Mouse (Mus musculus): ENCODE results near the gene Ncan. TPM values are rescaled to one million over a fixed set of nuclear protein-coding genes. Genes with fewer than 3 reads are reported as not detected.

The Ncan gene
- polyA plus RNA-seq (2021; fragmentation: Nextera tagmentation), result 109 and 132 TPM in 2 replicates
- long read RNA-seq, experiment 1, full-length matches to known transcripts, result 7 of 32 reads
- long read RNA-seq, experiment 1, partial matches to known transcripts, result 8 of 32 reads
- long read RNA-seq, experiment 1, other reads (novel, unspliced or antisense), result 17 of 32 reads
- long read RNA-seq, experiment 2, full-length matches to known transcripts, result 1 of 252 reads
- long read RNA-seq, experiment 2, partial matches to known transcripts, result 6 of 252 reads
- long read RNA-seq, experiment 2, other reads (novel, unspliced or antisense), result 245 of 252 reads

DNA sequence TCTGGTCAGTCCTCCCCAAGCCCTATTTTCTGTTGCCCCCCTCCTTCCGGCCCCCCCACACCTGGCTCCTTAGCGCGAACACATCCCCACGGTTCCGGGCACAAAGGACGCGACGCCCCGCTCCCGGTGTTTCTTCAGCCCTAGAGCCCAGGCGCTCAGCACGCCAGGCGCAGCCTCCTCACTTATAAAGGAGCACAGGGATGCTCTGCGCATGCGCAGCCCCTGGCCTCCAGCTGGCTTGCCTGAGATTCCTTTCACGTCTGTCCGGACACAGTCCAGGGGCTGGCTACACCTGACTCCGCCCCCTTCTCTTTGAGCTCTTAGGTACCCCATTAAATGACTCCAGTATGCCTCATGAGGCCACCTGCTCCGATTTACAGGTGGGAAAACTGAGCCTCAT lies at the start of gene Ncan:
Ncan (minus strand) TSS at position 207 of the 400 bp plus-strand sequence.

DNA sequence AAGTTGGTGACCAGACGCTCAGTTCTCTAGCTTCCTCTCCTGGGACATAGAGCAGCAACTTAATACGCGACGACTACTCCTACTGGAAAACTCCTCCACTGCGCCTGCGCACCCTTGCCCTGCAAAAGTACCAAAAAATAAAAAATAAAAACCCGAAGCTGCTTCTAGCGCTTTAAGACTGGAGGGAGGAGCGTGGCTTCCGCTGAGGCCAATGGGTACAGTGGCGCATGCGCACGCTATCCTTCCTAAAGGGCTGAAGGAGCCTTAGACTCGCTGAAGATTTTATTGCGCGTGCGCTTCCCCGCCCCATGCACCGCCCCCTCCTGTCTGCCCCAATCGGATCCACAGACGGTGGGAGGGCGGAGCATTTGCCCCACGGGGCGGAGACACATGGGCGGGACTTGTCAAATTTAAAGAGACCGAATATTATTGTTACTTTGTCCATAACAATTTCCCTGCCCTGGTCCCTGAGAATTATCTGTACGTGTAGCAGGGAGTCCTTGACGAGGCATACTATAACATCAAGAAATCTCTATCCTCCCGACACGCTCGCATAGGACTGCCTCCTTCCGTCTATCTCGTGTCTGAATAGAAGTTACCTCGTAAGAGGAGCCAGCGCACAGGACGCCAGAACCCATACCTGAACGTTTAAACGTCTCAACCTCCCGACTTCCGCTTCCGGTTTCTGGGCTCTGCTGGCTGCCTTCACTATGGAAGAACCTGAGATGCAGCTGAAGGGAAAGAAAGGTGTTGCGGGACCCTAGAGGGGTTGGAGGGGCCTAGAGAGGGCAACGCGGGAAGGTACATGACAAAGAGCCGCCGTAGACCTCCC lies 18.6 kb upstream of the Ncan start, which contains the start of the genes Rfxank, Borcs8 and Mef2b:
Rfxank (minus strand) TSS at position 129 of the 832 bp plus-strand sequence.
Borcs8 (plus strand) TSS at position 474 of the 832 bp plus-strand sequence.
Mef2b (plus strand) TSS at position 686 of the 832 bp plus-strand sequence.

DNA sequence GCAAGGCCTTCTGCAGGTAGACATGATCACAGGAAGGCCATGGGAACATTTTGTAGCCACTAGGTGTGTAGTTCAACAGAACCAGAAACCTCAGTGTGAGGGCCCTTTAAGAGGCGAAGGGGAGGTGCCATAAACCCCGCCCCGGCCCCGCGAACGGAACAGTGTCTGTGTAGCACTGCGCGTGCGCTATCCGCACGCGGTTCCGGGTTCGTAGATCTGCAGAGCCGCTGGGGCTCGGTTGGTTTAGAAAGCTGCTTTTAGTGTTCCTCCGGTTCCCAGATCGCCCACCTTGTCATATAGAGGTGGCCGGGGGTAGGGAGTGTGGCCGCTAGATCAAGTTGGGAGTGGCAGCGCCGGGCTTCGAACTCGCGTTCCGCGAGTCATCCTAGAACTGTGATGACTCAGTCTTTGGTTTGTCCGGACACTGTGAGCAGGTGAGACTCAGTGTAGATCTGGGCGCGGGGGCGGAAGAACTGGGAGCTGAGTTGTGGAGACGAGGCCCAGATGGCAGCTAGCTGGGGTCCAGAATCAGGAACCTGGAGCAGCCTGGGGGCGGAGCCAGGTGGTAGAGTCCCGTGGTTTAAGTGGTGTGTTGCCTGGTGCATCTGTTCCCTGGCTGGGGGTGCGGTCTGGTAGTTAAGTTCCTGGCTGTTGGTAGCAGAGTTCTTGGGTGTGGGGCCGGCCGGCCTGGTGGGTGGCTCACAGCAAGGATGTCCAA lies 10.7 kb upstream of the Ncan start, which contains the start of gene Nr2c2ap:
Nr2c2ap (plus strand) TSS at position 168 of the 718 bp plus-strand sequence.

DNA sequence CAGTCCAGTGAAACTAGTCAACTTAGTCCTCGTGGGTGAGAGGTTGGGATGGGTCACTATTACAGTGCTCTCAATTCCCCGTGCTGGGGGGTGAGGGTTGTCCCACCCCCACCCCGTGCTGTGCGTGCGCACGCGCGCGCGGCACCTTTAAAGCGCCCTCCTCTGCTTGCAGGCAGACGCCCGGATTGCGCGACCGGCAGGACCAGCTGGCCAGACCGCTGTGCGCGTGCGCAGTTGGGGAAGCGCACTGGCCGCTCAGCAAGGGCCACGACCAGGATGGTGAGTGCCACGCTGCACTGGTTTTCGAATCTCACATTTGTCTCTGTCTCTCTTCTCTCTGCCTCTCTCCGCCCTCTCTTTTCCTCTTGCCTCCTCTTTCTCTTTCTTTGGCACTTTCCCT lies 37.4 kb downstream of the Ncan start, which contains the start of gene Hapln4:
Hapln4 (plus strand) TSS at position 173 of the 400 bp plus-strand sequence.

DNA sequence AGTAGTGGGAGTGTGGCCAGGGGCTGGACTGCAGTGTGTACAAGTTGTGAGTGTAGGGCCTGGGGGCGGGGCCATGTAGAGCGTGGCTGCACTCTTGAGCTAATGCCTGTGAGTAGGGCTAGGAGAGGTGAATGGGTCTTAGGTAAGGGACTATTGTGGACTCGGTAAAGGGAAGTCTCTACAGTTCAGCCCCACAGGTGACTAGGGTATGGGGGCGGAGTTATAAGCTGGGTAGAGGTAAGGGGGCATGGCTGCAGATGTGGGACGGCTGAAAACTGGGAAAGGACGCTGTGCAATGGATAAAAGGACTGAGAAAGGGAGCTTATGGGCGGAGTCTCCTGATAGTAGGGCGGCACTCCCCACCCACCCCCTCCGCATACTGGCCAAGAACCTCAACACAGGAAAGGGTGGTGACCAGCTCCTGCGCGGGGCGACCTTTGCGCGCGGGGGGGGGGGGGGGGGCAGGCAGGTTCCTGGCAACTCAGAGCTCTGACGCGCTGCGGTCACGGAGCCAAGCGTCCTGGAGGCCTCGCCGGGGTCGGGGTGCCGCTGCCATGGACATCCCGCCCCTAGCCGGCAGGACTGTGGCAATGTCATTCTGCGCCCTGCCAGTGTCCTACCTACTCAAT lies 48.1 kb downstream of the Ncan start, which contains the start of gene Tm6sf2:
Tm6sf2 (plus strand) TSS at position 484 of the 629 bp plus-strand sequence.

Other genes starting within 250 kb of the Ncan start
- 0.44 and 0.61 TPM in 2 replicates for gene Cilp2, start 233.2 kb downstream of the Ncan start, polyA plus RNA-seq (2021; fragmentation: Nextera tagmentation)
- 1.3 and 1.8 TPM in 2 replicates for gene Tssk6, start 218.7 kb downstream of the Ncan start, polyA plus RNA-seq (2021; fragmentation: Nextera tagmentation)
- gene Ndufa13, start 218.3 kb downstream of the Ncan start, polyA plus RNA-seq (2021; fragmentation: Nextera tagmentation), result 625 and 699 TPM in 2 replicates
- 48.3 and 74.4 TPM in 2 replicates for gene Yjefn3, start 218.2 kb downstream of the Ncan start, polyA plus RNA-seq (2021; fragmentation: Nextera tagmentation)
- 6.8 and 8.7 TPM in 2 replicates for gene Gatad2a, start 124.5 kb downstream of the Ncan start, polyA plus RNA-seq (2021; fragmentation: Nextera tagmentation)
- 24.8 and 37.2 TPM in 2 replicates for gene Mau2, start 78.1 kb downstream of the Ncan start, polyA plus RNA-seq (2021; fragmentation: Nextera tagmentation)
- gene Sugp1, start 78.1 kb downstream of the Ncan start, polyA plus RNA-seq (2021; fragmentation: Nextera tagmentation), result 27.5 and 30.4 TPM in 2 replicates
- gene Tm6sf2, start 47.9 kb downstream of the Ncan start, polyA plus RNA-seq (2021; fragmentation: Nextera tagmentation), result 0.18 TPM in 2 replicates
- gene Hapln4, start 37.4 kb downstream of the Ncan start, polyA plus RNA-seq (2021; fragmentation: Nextera tagmentation), result 54.9 and 60.9 TPM in 2 replicates
- gene Nr2c2ap, start 10.5 kb upstream of the Ncan start, polyA plus RNA-seq (2021; fragmentation: Nextera tagmentation), result 34.7 and 36.6 TPM in 2 replicates
- 12.7 and 15.3 TPM in 2 replicates for gene Rfxank, start 18.3 kb upstream of the Ncan start, polyA plus RNA-seq (2021; fragmentation: Nextera tagmentation)
- 121 and 136 TPM in 2 replicates for gene Borcs8, start 18.6 kb upstream of the Ncan start, polyA plus RNA-seq (2021; fragmentation: Nextera tagmentation)
- gene Mef2b, start 18.8 kb upstream of the Ncan start, polyA plus RNA-seq (2021; fragmentation: Nextera tagmentation), result 0.36 and 0.38 TPM in 2 replicates
- gene Tmem161a, start 51.5 kb upstream of the Ncan start, polyA plus RNA-seq (2021; fragmentation: Nextera tagmentation), result 22.7 and 26.0 TPM in 2 replicates
- gene Slc25a42, start 91.4 kb upstream of the Ncan start, polyA plus RNA-seq (2021; fragmentation: Nextera tagmentation), result 9.4 and 11.1 TPM in 2 replicates
- 29.7 and 30.6 TPM in 2 replicates for gene Sugp2, start 113.4 kb upstream of the Ncan start, polyA plus RNA-seq (2021; fragmentation: Nextera tagmentation)
- 36.5 and 40.3 TPM in 2 replicates for gene Armc6, start 113.6 kb upstream of the Ncan start, polyA plus RNA-seq (2021; fragmentation: Nextera tagmentation)
- 2.0 and 6.7 TPM in 2 replicates for gene Homer3, start 162.0 kb upstream of the Ncan start, polyA plus RNA-seq (2021; fragmentation: Nextera tagmentation)
- gene Ddx49, start 181.6 kb upstream of the Ncan start, polyA plus RNA-seq (2021; fragmentation: Nextera tagmentation), result 21.0 and 26.7 TPM in 2 replicates
- gene Cope, start 181.6 kb upstream of the Ncan start, polyA plus RNA-seq (2021; fragmentation: Nextera tagmentation), result 306 and 417 TPM in 2 replicates
- gene Cers1, start 194.9 kb upstream of the Ncan start, polyA plus RNA-seq (2021; fragmentation: Nextera tagmentation), result 86.2 and 92.0 TPM in 2 replicates
- 8.7 and 22.3 TPM in 2 replicates for gene Gdf1, start 208.9 kb upstream of the Ncan start, polyA plus RNA-seq (2021; fragmentation: Nextera tagmentation)
- gene Upf1, start 232.4 kb upstream of the Ncan start, polyA plus RNA-seq (2021; fragmentation: Nextera tagmentation), result 4.3 and 7.7 TPM in 2 replicates

All from left cerebral cortex, adult 6 months (tissue).